Mouse (Mus musculus) cerebellum, adult 9-11 months (tissue): ENCODE data around the gene Myo10.

Experiments
- DNase-seq: peaks from one replicate; pipeline ENCODE4 v3.0.0; 2022

The Myo10 gene

GRCm38 (mm10) chr15:25731053-25731452 lies 108.7 kb downstream of the Myo10 start:
- DNase-seq: no peak

- DNase-seq: no peak
Measured at GRCm38 (mm10) chr15:25732758-25733428, 110.6 kb downstream of the Myo10 start.

GRCm38 (mm10) chr15:25733739-25734430 lies 111.6 kb downstream of the Myo10 start:
- no peak for DNase-seq

GRCm38 (mm10) chr15:25736531-25736930 lies 114.2 kb downstream of the Myo10 start:
- DNase-seq: no peak

- DNase-seq: no peak
Measured at GRCm38 (mm10) chr15:25740271-25740670, 117.9 kb downstream of the Myo10 start.

GRCm38 (mm10) chr15:25742196-25742595 lies 119.9 kb downstream of the Myo10 start:
- no peak for DNase-seq

GRCm38 (mm10) chr15:25751510-25751909 lies 129.2 kb downstream of the Myo10 start:
- no peak for DNase-seq

- DNase-seq: no peak
Measured at GRCm38 (mm10) chr15:25752597-25752996, 130.3 kb downstream of the Myo10 start.

- no peak for DNase-seq
Measured at GRCm38 (mm10) chr15:25753003-25753402, 130.7 kb downstream of the Myo10 start.

GRCm38 (mm10) chr15:25753878-25754277 lies 131.6 kb downstream of the Myo10 start:
- no peak for DNase-seq

- no peak for DNase-seq
Measured at GRCm38 (mm10) chr15:25754342-25754951, 132.1 kb downstream of the Myo10 start.

GRCm38 (mm10) chr15:25755536-25755935 lies 133.2 kb downstream of the Myo10 start:
- no peak for DNase-seq

GRCm38 (mm10) chr15:25756072-25756471 lies 133.7 kb downstream of the Myo10 start:
- DNase-seq: no peak

- DNase-seq: no peak
Measured at GRCm38 (mm10) chr15:25758037-25758436, 135.7 kb downstream of the Myo10 start.

- no peak for DNase-seq
Measured at GRCm38 (mm10) chr15:25758500-25759086, 136.3 kb downstream of the Myo10 start.

- no peak for DNase-seq
Measured at GRCm38 (mm10) chr15:25760304-25760703, 138.0 kb downstream of the Myo10 start.

- no peak for DNase-seq
Measured at GRCm38 (mm10) chr15:25761049-25761448, 138.7 kb downstream of the Myo10 start.

GRCm38 (mm10) chr15:25761800-25762211 lies 139.5 kb downstream of the Myo10 start:
- DNase-seq: no peak

- DNase-seq: no peak
Measured at GRCm38 (mm10) chr15:25762306-25762705, 140.0 kb downstream of the Myo10 start.

GRCm38 (mm10) chr15:25763106-25763505 lies 140.8 kb downstream of the Myo10 start:
- no peak for DNase-seq

- no peak for DNase-seq
Measured at GRCm38 (mm10) chr15:25764653-25765352, 142.5 kb downstream of the Myo10 start.

- no peak for DNase-seq
Measured at GRCm38 (mm10) chr15:25767777-25768176, 145.5 kb downstream of the Myo10 start.
